Mouse (Mus musculus): Measurements from ENCODE around the gene Cela3b. TPM values are rescaled to one million over a fixed set of nuclear protein-coding genes. Genes with fewer than 3 reads are reported as not detected.

Gene Cela3b
- polyA plus RNA-seq, 1 experiment, result not detected

DNA sequence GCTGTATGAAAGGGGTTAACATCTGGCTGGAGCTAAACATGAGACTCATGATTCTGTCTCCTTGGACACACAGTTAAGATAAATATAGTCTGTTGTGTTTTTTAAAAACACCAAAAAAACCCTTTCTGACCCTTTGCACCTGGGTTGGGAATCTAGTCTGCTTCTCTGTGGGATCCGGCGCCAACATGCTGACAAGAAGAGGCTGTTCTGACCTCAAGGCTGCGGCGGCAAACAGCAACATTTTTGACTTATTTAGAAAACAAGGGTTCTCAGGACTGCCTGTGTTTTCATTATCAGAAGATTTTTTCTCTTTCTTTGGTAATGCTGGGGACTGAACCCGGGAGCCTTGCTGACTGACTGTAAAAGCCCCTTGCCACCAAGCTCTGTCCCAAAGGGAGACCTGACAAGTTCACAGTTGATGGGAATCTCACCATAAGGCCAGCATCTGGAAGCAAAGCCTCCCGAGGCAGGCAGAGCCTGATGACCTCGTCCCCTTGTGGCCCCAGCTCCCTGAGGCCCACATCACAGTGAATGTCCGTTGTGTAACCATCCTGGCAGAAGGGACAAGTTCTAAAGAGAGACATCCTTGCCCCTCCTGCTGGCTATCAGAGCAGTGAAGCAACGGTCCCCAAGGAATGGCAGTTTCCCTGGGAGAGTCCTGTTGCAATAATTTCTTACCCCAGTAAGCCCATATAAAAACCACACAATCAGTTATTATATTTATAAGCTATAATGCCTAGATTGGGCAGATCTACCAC, 36.8 kb downstream of the Cela3b start:
- H3K4me1 ChIP-seq (ENCODE audit: control insufficient read depth, insufficient read depth, low read length), result peaks cover 9% of the 10 kb centered on the region; the same call in 1 of the 2 replicates
- TF ChIP-seq POLR2A (IDR thresholded peaks at IDR 0.05; ENCODE audit: borderline replicate concordance, low read depth, low read length) (no peak), CTCF (IDR thresholded peaks at IDR 0.05; ENCODE audit: low read depth, low read length) (no peak)
- H3K27ac ChIP-seq (ENCODE audit: insufficient read depth, low read depth, low read length), result no peak overlapping the region
- H3K4me3 ChIP-seq (ENCODE audit: insufficient read depth, low read length), result no peak overlapping the region

DNA sequence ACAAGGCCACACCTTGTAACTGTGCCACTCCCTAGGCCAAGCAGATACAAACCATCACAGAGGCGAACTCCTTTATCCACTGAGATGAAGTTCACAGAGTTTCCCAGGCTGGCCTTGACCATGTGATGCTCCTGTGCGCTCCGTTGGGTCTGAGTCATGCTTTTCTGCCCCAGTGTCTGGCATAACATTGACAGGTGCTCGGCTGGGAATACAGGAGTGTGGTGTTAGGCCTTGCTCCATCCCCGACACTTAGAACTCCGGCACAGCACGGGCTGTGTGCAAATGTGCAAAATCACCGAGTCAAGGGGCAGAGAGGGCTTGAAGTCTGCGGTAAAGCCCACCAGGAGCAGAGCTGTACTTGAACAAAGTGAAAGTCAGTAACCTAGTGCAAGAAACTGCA, 37.5 kb downstream of the Cela3b start:
- Histone ChIP-seq H3K27ac (ENCODE audit: insufficient read depth, low read depth, low read length) (no peak overlapping the region), H3K4me1 (ENCODE audit: control insufficient read depth, insufficient read depth, low read length) (peaks cover 9% of the 10 kb centered on the region; the same call in 1 of the 2 replicates), H3K4me3 (ENCODE audit: insufficient read depth, low read length) (no peak overlapping the region)
- no peak for TF ChIP-seq POLR2A (IDR thresholded peaks at IDR 0.05; ENCODE audit: borderline replicate concordance, low read depth, low read length)
- no peak for TF ChIP-seq CTCF (IDR thresholded peaks at IDR 0.05; ENCODE audit: low read depth, low read length)

DNA sequence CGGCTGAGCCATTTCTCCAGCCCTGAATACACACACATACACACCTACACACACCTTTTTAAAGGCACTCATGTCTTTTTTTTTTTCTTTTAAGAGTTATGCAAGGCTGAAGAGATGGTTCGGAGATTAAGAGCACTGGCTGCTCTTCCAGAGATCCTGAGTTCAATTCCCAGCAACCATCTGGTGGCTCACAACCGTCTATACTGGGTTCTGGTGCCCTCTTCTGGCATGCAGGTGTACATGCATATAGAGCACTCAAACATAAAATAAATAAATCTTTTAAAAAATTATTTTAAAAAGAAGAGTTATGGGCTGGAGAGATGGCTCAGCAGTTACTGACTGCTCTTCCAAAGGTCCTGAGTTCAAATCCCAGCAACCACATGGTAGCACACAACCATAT, 39.1 kb downstream of the Cela3b start:
- TF ChIP-seq POLR2A (IDR thresholded peaks at IDR 0.05; ENCODE audit: borderline replicate concordance, low read depth, low read length) (no peak), CTCF (IDR thresholded peaks at IDR 0.05; ENCODE audit: low read depth, low read length) (no peak; the same call in 1 of the 2 replicates)
- H3K4me1 ChIP-seq (ENCODE audit: control insufficient read depth, insufficient read depth, low read length), result peaks cover 11% of the 10 kb centered on the region; the same call in 1 of the 2 replicates
- H3K27ac ChIP-seq (ENCODE audit: insufficient read depth, low read depth, low read length), result no peak overlapping the region
- no peak overlapping the region for H3K4me3 ChIP-seq (ENCODE audit: insufficient read depth, low read length)

- H3K4me3 ChIP-seq (ENCODE audit: insufficient read depth, low read length), result no peak overlapping the region
- TF ChIP-seq POLR2A (IDR thresholded peaks at IDR 0.05; ENCODE audit: borderline replicate concordance, low read depth, low read length) (no peak), CTCF (IDR thresholded peaks at IDR 0.05; ENCODE audit: low read depth, low read length) (no peak; the same call in 1 of the 2 replicates)
- H3K4me1 ChIP-seq (ENCODE audit: control insufficient read depth, insufficient read depth, low read length), result peaks cover 11% of the 10 kb centered on the region; the same call in 1 of the 2 replicates
- H3K27ac ChIP-seq (ENCODE audit: insufficient read depth, low read depth, low read length), result no peak overlapping the region
Observed at GRCm38 (mm10) chr4:137390196-137390595, 40.1 kb downstream of the Cela3b start.

DNA sequence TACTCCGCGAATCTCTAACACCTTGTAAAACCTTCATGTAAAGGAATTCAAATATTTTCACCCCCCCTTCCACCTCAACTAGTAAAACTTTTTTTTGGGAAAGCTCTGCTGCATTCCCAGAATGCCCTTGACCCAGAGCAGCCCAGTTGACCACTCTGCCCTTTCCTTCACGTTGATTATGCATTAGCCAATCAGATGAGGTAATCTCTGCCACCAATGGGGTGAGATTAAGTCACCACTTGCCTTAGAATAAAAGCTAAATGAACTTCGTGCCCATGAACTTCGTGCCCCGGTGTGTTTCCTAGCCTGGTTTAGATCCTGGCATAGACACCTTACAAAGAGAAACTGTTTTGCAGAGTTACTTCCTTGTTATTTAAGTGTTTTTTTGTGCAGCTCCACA, 41.4 kb downstream of the Cela3b start:
- Histone ChIP-seq H3K4me3 (ENCODE audit: insufficient read depth, low read length) (peak overlapping the region; percentile 89), H3K27ac (ENCODE audit: insufficient read depth, low read depth, low read length) (peak overlapping the region; percentile 97)
- no peak for TF ChIP-seq CTCF (IDR thresholded peaks at IDR 0.05; ENCODE audit: low read depth, low read length)
- no peak for TF ChIP-seq POLR2A (IDR thresholded peaks at IDR 0.05; ENCODE audit: borderline replicate concordance, low read depth, low read length)

GRCm38 (mm10) chr4:137388059-137388794, 42.1 kb downstream of the Cela3b start:
- TF ChIP-seq POLR2A (IDR thresholded peaks at IDR 0.05; ENCODE audit: borderline replicate concordance, low read depth, low read length) (no peak; the same call in 1 of the 2 replicates), CTCF (IDR thresholded peaks at IDR 0.05; ENCODE audit: low read depth, low read length) (no peak)
- Histone ChIP-seq H3K4me3 (ENCODE audit: insufficient read depth, low read length) (peak overlapping the region; percentile 89), H3K27ac (ENCODE audit: insufficient read depth, low read depth, low read length) (peak overlapping the region; percentile 97), H3K4me1 (ENCODE audit: control insufficient read depth, insufficient read depth, low read length) (peaks cover 5% of the 10 kb centered on the region; the same call in 1 of the 2 replicates)

More for the DNA sequence above, 41.4 kb downstream of the Cela3b start:
- peaks cover 11% of the 10 kb centered on the region; the same call in 1 of the 2 replicates for H3K4me1 ChIP-seq (ENCODE audit: control insufficient read depth, insufficient read depth, low read length)

DNA sequence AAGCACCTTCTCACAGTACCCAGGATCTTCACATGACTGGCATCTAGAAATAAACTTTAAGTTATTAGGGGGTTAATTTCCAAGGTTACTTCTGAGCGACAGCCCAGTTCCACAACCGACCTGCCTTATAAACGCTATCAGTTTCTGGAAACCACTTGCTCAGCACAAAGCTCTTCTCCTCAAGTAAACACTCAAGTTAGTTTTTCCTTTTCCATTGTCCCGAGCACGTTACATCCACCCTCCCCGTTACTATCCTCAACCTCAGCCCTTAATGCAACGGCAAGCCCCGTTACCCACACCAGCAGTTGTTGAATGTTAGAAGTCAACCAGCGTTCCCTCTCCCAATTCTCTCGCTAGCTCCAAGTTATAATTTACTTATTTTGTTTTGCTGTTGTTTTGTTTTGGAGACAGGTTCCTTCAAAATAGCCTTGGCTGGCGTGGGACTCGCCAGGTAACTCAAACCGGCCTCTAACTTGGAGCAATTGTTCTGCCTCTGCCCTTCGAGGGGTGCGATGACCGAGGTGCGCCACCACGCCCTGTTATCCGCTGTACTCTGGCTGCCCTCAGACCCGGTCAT, 42.8 kb downstream of the Cela3b start:
- H3K27ac ChIP-seq (ENCODE audit: insufficient read depth, low read depth, low read length), result peak overlapping the region; percentile 97
- peak overlapping the region; percentile 89 for H3K4me3 ChIP-seq (ENCODE audit: insufficient read depth, low read length)
- TF ChIP-seq CTCF (IDR thresholded peaks at IDR 0.05; ENCODE audit: low read depth, low read length) (no peak), POLR2A (IDR thresholded peaks at IDR 0.05; ENCODE audit: borderline replicate concordance, low read depth, low read length) (no peak)
- peaks cover 5% of the 10 kb centered on the region; the same call in 1 of the 2 replicates for H3K4me1 ChIP-seq (ENCODE audit: control insufficient read depth, insufficient read depth, low read length)

GRCm38 (mm10) chr4:137380702-137381605, 49.4 kb downstream of the Cela3b start:
- no peak overlapping the region for H3K27ac ChIP-seq (ENCODE audit: insufficient read depth, low read depth, low read length)
- no peak overlapping the region for H3K4me3 ChIP-seq (ENCODE audit: insufficient read depth, low read length)
- TF ChIP-seq CTCF (IDR thresholded peaks at IDR 0.05; ENCODE audit: low read depth, low read length) (no peak), POLR2A (IDR thresholded peaks at IDR 0.05; ENCODE audit: borderline replicate concordance, low read depth, low read length) (no peak)
- H3K4me1 ChIP-seq (ENCODE audit: control insufficient read depth, insufficient read depth, low read length), result peaks cover 11% of the 10 kb centered on the region
